Mouse (Mus musculus): ENCODE measurements around the gene Erg. TPM values are rescaled to one million over a fixed set of nuclear protein-coding genes. Genes with fewer than 3 reads are reported as not detected.
A peak's percentile ranks its signal among the peaks of the same experiment; 100 is the strongest.

The Erg gene
- polyA plus RNA-seq, 1 experiment from 2014 or later: 12.2 TPM

DNA sequence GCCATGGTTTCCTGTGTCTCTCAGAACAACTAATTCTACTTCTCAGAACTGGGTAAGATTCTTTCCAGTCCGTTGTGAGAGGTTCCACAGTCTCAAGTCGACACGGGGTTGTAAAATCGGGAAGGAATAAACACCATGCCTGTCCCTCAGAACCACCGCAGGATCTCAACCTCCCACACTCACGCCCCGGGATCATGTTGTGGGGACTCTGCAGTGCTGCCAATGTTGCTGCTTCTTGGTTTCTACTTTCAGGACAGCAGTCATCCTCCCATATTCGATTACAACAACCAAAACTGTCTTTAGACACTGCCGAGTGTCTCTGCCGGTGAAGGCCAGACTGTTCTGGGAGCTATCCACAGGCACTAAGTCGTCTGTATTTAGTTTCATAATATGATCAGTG lies 113.6 kb downstream of the Erg start:
- Histone ChIP-seq H3K4me2 (no peak overlapping the region), H3K27me3 (no peaks in the 10 kb centered on the region), H3K27ac (no peak overlapping the region), H3K4me3 (no peak overlapping the region), H3K9me3 (no peaks in the 10 kb centered on the region), H3K36me3 (no peaks in the 10 kb centered on the region), H3K4me1 (no peaks in the 10 kb centered on the region), H3K9ac (no peak overlapping the region)
- WGBS: 76% methylated on average over 11 of the region's 11 CpGs
- no peak for ATAC-seq (ENCODE audit: borderline replicate concordance, extremely low read depth, low FRiP score, low TSS enrichment)

DNA sequence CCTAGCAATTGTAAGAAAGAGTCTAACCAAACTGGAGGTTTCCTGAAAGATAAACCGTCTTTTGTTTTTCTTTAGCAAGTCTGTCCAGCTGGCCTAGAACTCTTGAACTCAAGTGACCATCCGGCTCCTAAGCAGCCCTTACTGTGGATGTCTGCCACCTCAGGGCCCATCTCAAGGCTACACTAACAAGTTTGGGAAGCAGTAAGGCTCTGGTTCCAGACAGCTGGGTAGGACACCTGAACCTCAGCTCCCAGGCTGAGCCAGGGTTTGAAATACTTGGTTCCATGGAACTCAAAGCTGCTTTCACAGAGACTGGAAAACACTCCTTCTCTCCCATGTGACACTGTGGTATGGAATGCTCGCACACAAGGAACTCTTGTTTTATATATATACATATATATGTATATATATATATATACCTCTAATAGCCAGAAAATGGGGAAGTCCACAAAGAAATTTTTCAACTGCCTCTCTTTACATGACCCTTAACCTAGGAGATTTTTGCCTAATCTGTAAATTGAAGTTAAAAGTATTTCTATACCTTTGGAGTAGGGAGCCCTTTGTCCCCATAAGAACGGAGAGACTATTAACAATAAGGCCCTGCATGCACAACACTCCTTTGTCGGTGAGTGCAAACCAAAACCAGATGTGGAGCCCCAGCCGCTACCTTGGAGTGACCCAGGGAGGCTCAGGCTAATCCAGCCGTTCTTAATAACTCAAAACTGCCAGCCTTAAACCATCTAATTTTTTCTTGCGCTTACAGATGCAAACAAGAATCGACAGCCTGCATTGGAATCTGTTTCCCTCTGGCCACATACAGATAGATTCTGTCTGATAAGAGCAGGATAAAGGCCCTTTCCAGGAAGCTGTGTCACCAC lies 116.9 kb downstream of the Erg start:
- ATAC-seq (ENCODE audit: borderline replicate concordance, extremely low read depth, low FRiP score, low TSS enrichment): no peak
- no peak overlapping the region for H3K4me2 ChIP-seq

DNA sequence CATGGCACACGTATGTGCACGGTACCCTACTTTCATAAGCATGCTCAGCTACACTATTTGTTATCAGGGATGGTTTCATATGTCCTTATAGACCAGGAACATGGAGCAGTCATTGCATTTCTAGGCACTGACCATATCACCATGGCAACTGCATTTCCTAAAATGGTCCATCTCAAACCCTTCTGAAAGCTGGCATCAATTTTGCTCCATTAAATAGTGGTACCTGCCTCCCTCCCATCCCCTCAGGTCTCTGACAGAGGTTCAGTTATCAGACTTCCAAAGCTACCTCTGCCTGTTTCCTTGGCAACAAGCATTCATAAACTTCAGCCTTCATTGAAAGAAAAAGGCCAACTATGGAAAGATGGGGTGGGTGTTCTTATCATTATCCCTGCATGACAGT lies 118.5 kb downstream of the Erg start:
- H3K4me3 ChIP-seq: no peak overlapping the region
- no peak for ATAC-seq (ENCODE audit: borderline replicate concordance, extremely low read depth, low FRiP score, low TSS enrichment)
- WGBS: 97% methylated on average over 2 of the region's 2 CpGs
- no peaks in the 10 kb centered on the region for H3K27me3 ChIP-seq
- no peaks in the 10 kb centered on the region for H3K4me1 ChIP-seq
- no peak overlapping the region for H3K4me2 ChIP-seq
- no peaks in the 10 kb centered on the region for H3K9me3 ChIP-seq
- no peak overlapping the region for H3K27ac ChIP-seq
- H3K9ac ChIP-seq: no peak overlapping the region
- H3K36me3 ChIP-seq: no peaks in the 10 kb centered on the region

More for the DNA sequence above, 116.9 kb downstream of the Erg start:
- H3K27me3 ChIP-seq: no peaks in the 10 kb centered on the region
- no peak overlapping the region for H3K4me3 ChIP-seq
- no peak overlapping the region for H3K27ac ChIP-seq
- WGBS: 49% methylated on average over 9 of the region's 9 CpGs
- no peak overlapping the region for H3K9ac ChIP-seq
- no peaks in the 10 kb centered on the region for H3K36me3 ChIP-seq
- H3K4me1 ChIP-seq: no peaks in the 10 kb centered on the region
- H3K9me3 ChIP-seq: no peaks in the 10 kb centered on the region

DNA sequence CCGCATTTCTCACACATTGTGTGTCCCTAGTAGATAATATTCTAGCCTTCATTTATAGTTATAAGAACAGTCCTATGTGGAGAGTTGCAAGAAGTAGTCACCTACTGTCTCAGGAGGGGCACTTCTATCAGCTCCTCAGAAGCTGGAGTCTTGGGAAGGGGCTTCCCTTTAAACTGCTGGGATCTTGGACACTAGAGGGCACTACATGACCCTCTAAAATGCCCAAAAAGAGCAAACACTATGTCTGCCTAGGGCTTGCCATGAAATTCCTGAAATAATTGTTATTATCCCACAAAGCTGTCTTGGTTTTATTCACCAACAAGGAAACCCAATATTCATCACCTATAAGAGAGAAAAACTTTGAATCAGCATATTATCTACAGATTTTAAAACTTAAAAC lies 119.8 kb downstream of the Erg start:
- H3K4me1 ChIP-seq: 0 out of 2 replicates have a peak, but pooled peaks cover 5% of the 10 kb centered on the region

DNA sequence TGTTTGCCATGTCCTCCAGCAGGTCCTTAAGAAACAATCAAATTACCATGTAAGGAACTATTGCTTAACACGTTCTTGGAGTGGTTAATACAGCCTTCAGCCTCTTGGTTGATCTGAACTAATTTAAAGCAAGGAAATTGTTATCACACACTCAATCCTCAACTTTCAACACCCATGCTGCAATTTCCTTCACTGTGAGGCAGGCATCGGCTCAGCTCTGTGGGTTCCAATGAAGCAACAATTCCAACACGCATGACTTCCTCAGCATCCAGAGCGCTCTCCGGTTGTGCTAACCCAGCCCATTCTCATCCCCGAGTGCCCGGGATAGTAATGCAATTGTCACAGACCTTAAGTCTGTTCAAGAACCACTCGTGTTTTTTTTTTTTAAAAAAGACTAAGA lies 121.8 kb downstream of the Erg start:
- Histone ChIP-seq H3K9ac (no peak overlapping the region), H3K4me3 (no peak overlapping the region), H3K27me3 (no peaks in the 10 kb centered on the region), H3K9me3 (no peaks in the 10 kb centered on the region), H3K27ac (no peak overlapping the region), H3K4me1 (0 out of 2 replicates have a peak, but pooled peaks cover 5% of the 10 kb centered on the region), H3K4me2 (no peak overlapping the region), H3K36me3 (no peaks in the 10 kb centered on the region)
- WGBS: 68% methylated on average over 8 of the region's 8 CpGs
- ATAC-seq (ENCODE audit: borderline replicate concordance, extremely low read depth, low FRiP score, low TSS enrichment): no peak

More for the DNA sequence above, 119.8 kb downstream of the Erg start:
- WGBS: 94% methylated on average over 1 of the region's 1 CpGs
- ATAC-seq (ENCODE audit: borderline replicate concordance, extremely low read depth, low FRiP score, low TSS enrichment): no peak
- H3K36me3 ChIP-seq: no peaks in the 10 kb centered on the region
- H3K4me2 ChIP-seq: no peak overlapping the region
- no peak overlapping the region for H3K27ac ChIP-seq
- no peaks in the 10 kb centered on the region for H3K27me3 ChIP-seq
- H3K4me3 ChIP-seq: no peak overlapping the region
- H3K9me3 ChIP-seq: no peaks in the 10 kb centered on the region
- no peak overlapping the region for H3K9ac ChIP-seq

DNA sequence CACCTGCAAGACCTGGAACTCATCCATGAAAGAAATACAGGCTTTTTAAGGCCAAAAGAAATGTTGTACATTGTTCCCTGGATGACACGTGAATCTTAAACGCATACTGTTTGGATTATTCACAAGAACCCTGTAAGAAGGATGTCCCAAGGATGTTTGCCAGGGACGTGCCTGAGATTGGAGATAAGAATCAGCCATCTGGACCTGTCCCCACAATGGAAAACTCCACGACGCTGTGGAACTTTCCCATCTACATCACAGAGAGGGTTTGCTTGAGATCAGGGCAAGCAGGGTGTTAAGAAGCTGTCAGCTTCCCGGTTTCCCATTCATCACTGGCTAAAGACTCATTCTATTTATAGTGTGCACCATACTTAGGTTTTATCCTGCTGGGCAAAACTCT lies 122.6 kb downstream of the Erg start:
- 0 out of 2 replicates have a peak, but pooled peaks have one; percentile 10 for ATAC-seq (ENCODE audit: borderline replicate concordance, extremely low read depth, low FRiP score, low TSS enrichment)
- WGBS: 10% methylated on average over 6 of the region's 6 CpGs

DNA sequence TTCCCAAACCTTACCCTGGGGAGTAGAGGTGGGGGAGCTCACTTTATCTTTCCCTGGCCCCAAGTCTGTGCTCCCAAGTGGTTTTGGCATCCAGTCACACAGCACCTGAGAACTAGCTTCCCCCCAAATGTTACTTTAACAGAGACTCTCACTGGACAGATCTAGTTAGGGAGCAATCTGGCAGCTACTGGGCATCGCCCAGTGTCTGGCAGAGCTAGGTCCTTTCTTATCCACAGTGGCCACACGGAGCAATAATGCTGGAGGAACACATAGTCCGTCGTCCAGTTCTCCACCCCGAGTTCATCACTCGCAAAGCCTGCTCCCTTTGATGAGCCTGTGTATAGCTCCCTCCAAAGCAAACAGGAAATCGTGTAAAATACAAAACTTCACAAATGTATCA lies 124.5 kb downstream of the Erg start:
- no peak for ATAC-seq (ENCODE audit: borderline replicate concordance, extremely low read depth, low FRiP score, low TSS enrichment)
- Histone ChIP-seq H3K27ac (no peak overlapping the region), H3K4me3 (no peak overlapping the region), H3K4me2 (no peak overlapping the region), H3K9me3 (no peaks in the 10 kb centered on the region), H3K27me3 (no peaks in the 10 kb centered on the region), H3K9ac (no peak overlapping the region), H3K36me3 (no peaks in the 10 kb centered on the region), H3K4me1 (0 out of 2 replicates have a peak, but pooled peaks cover 5% of the 10 kb centered on the region)
- WGBS: 62% methylated on average over 7 of the region's 7 CpGs

More for the DNA sequence above, 122.6 kb downstream of the Erg start:
- Histone ChIP-seq H3K4me1 (0 out of 2 replicates have a peak, but pooled peaks cover 5% of the 10 kb centered on the region), H3K27me3 (no peaks in the 10 kb centered on the region), H3K9ac (no peak overlapping the region), H3K36me3 (no peaks in the 10 kb centered on the region), H3K9me3 (no peaks in the 10 kb centered on the region), H3K27ac (no peak overlapping the region), H3K4me3 (no peak overlapping the region), H3K4me2 (no peak overlapping the region)

DNA sequence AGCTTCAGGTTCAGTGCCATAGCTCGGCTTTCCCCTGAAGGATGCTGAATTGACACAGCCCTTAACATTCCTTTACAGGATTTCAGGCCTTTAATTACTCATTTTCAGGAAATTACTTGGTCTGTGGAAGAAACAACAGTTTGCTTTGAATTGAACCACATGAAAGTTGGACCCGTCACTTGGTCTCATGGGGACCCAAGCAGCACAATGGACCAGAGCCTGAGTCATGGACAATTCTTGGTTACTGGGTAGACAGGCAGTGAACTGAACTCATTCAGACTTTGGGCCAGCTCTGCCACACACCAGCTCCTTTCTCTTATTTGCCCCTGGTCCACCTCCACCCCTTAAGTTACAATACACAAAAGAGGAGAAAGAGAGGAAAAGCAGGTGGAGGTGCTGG lies 126.1 kb downstream of the Erg start:
- no peak for ATAC-seq (ENCODE audit: borderline replicate concordance, extremely low read depth, low FRiP score, low TSS enrichment)
- 59% methylated on average over 2 of the region's 2 CpGs for WGBS
- H3K27ac ChIP-seq: peak overlapping the region; percentile 43
- H3K4me1 ChIP-seq: 0 out of 2 replicates have a peak, but pooled peaks cover 5% of the 10 kb centered on the region
- H3K9ac ChIP-seq: no peak overlapping the region
- no peaks in the 10 kb centered on the region for H3K27me3 ChIP-seq
- no peak overlapping the region for H3K4me2 ChIP-seq
- no peaks in the 10 kb centered on the region for H3K36me3 ChIP-seq
- no peak overlapping the region for H3K4me3 ChIP-seq
- no peaks in the 10 kb centered on the region for H3K9me3 ChIP-seq

DNA sequence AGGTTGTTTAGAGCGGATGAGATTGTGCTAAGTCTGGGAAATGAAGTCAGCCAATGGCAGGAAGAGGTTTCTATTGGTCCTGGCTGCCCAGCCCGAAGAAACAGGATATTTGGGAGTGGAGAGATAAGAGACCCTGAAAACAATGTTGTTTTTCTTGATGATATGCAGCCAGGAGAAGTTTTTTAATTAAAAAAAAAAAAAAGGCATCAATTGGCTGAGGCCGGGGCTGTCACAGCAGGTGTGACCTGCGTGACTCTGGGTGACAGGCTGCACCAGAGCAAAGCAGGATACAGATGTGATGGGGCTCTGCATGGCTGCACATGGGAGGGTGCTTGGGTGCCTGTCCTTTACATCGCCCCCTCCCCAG lies 127.1 kb downstream of the Erg start:
- no peaks in the 10 kb centered on the region for H3K9me3 ChIP-seq
- peak; percentile 67; the same call in 1 of the 2 replicates for ATAC-seq (ENCODE audit: borderline replicate concordance, extremely low read depth, low FRiP score, low TSS enrichment)
- H3K4me3 ChIP-seq: peak overlapping the region; percentile 29; the same call in 1 of the 2 replicates
- 53% methylated on average over 5 of the region's 5 CpGs for WGBS
- no peaks in the 10 kb centered on the region for H3K36me3 ChIP-seq
- H3K27ac ChIP-seq: 0 out of 2 replicates have a peak overlapping the region, but pooled peaks have one; percentile 8
- no peak overlapping the region for H3K4me2 ChIP-seq
- H3K9ac ChIP-seq: no peak overlapping the region
- no peaks in the 10 kb centered on the region for H3K27me3 ChIP-seq
- 0 out of 2 replicates have a peak, but pooled peaks cover 5% of the 10 kb centered on the region for H3K4me1 ChIP-seq

DNA sequence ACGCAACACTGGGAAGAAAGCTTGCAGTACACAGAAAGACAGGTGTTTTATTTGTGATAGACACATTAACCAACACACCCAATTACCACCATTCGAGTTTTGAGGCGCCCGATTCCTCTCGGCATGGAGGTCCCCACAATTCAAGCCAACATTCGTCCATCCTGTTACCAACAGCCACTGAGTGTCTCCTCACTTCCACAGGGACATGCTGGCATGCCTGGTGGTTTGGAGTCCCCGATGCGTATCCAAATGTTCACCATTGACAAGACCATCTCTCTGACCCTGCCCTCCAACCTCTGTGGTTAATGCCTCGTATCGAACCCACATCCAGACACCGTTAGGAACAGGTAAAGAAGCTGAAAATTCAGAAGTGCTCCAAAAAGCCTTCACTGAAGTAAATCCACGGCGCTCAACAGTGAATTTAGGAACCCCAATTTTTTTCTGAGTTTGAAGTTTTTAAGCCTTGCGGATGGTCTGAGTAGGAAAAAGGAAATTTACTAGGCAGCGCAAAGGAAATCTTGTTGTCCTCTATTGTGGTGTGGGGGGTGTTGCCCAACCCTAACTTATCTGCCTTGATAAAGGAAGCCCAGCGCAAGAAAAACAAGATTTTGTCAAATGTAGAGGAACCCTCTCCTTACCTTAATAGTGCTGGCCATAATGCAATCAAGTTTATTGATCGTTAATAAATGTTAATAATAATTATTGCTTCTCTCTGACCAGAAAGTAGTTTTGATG lies 127.6 kb downstream of the Erg start:
- Histone ChIP-seq H3K36me3 (no peaks in the 10 kb centered on the region), H3K27ac (peak overlapping the region; percentile 55)
- WGBS: 76% methylated on average over 17 of the region's 17 CpGs

DNA sequence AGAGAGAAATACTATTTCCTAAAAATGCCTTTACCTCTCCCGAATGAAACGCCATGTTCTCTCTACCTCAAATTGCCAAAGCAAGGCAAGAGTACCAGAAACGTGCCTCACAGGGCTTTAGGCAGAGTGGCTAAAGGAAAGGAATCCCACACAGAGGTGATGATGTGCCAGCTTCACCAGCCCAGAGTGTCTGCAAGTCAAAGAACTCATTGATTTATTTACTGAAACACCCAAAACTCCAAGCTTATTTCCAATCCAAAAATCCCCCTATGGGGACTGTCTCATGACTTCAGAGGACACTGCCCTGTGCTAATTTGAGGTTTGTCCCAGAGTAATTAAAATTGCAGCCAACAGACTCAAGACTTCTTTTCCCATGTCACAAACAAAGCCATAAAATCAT lies 129.4 kb downstream of the Erg start:
- 79% methylated on average over 3 of the region's 3 CpGs for WGBS
- Histone ChIP-seq H3K4me3 (peak overlapping the region; percentile 29), H3K4me1 (0 out of 2 replicates have a peak, but pooled peaks cover 3% of the 10 kb centered on the region), H3K36me3 (no peaks in the 10 kb centered on the region), H3K4me2 (no peak overlapping the region), H3K27me3 (no peaks in the 10 kb centered on the region), H3K27ac (no peak overlapping the region; the same call in 1 of the 2 replicates), H3K9ac (no peak overlapping the region; the same call in 1 of the 2 replicates), H3K9me3 (no peaks in the 10 kb centered on the region)
- ATAC-seq (ENCODE audit: borderline replicate concordance, extremely low read depth, low FRiP score, low TSS enrichment): no peak

More for the DNA sequence above, 127.6 kb downstream of the Erg start:
- H3K9ac ChIP-seq: 0 out of 2 replicates have a peak overlapping the region, but pooled peaks have one; percentile 8
- no peaks in the 10 kb centered on the region for H3K27me3 ChIP-seq
- H3K4me2 ChIP-seq: no peak overlapping the region
- no peaks in the 10 kb centered on the region for H3K9me3 ChIP-seq
- 0 out of 2 replicates have a peak, but pooled peaks cover 5% of the 10 kb centered on the region for H3K4me1 ChIP-seq
- ATAC-seq (ENCODE audit: borderline replicate concordance, extremely low read depth, low FRiP score, low TSS enrichment): no peak
- peak overlapping the region; percentile 29 for H3K4me3 ChIP-seq

Measured in lung, embryonic 15.5 days (tissue).